Mouse (Mus musculus) adrenal gland, adult 8-10 months (tissue): Measurements from ENCODE around the gene Wfdc13. TPM values are rescaled to one million over a fixed set of nuclear protein-coding genes. Genes with fewer than 3 reads are reported as not detected.
A peak's percentile ranks its signal among the peaks of the same experiment; 100 is the strongest.

Experiments
- DNase-seq: peaks from one replicate; pipeline ENCODE4 v3.0.0; 2022
- total RNA-seq, 4 experiments: library from RNA; stranded (reverse); gene quantifications; 2 replicates each; pipeline ENCODE4 v1.2.4; 2022

The Wfdc13 gene
- total RNA-seq, result not detected

DNA sequence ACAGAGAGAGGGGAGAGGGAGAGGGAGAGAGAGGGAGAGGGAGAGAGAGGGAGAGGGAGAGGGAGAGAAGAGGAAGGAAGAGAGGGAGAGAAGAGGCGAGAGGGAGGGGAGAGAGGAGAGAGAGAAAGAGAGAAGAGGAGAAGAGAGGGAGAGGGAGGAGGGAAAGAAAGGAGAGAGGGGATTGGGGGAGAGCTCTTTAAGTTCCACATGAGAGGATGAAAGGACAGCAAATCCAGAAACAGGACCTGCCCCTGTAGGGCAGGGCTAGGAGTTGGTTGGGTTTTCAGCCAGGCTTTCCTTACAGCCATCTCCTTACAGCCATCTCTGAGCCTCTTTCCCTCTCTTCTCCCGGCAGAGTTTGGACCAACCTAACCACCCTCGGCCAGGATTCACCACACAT, at the start of gene Wfdc13:
Gene Wfdc13, plus strand, starts transcription at position 301 of the 400 bp plus-strand sequence.
- DNase-seq, result no peak

DNA sequence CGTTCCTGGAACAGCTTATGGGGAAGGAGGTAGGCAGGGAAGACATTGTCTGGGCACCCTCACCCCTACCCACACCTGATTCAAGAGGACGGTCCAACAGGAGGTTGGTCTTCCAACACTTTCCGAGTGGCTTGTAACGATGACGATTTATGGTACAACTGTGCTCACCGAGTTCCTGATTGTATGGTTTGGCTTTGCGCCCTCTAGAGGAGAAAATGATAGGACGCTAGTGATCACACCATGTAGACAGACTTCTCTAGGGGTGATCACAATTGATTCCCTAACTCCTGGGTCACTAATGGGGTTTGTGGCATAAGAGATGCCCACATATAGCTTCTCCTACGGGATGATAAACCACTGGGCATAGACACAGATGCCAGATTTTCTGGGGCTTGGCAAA, 49.6 kb upstream of the Wfdc13 start:
- DNase-seq, result no peak

DNA sequence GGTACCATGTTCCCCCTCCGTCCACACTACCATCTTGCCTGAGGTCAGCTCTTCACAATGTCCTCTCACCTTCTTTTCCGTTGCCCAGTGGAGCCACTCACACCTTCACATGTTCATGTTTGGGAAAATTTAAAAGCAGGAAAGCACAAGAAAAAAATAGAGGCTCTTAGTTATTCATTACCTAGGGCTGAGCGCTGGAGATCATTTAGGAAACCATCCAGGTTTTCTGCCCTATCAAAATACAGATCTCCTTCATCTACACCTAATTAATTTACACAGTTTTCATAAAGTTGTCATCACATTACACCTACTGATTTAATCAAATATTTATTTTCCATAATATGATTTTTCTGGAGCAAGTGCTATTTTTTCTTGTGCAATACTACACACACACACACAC, 46.2 kb upstream of the Wfdc13 start, which contains the start of gene Wfdc16:
Gene Wfdc16, minus strand, starts transcription at position 101 of the 400 bp plus-strand sequence.
- no peak for DNase-seq

DNA sequence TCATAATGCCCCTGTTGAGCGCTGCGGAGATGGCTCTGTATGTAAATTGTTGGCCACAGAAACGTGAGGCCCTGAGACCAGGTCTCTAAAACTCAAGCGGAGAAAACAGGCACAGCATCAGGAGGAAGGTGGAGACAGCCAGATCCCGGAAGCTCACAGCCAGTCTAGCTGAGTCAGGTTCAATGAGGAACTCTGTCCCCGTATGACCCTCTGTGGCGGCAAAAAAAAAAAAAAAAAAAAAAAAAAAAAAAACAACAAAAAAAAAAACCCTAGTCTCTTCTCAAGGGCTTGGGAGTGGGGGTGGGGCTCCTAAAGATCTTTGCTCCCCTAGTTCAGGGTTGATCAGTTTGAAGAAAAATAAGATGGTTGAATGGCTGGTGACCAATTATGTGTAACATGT, 43.8 kb upstream of the Wfdc13 start:
- DNase-seq, result no peak

DNA sequence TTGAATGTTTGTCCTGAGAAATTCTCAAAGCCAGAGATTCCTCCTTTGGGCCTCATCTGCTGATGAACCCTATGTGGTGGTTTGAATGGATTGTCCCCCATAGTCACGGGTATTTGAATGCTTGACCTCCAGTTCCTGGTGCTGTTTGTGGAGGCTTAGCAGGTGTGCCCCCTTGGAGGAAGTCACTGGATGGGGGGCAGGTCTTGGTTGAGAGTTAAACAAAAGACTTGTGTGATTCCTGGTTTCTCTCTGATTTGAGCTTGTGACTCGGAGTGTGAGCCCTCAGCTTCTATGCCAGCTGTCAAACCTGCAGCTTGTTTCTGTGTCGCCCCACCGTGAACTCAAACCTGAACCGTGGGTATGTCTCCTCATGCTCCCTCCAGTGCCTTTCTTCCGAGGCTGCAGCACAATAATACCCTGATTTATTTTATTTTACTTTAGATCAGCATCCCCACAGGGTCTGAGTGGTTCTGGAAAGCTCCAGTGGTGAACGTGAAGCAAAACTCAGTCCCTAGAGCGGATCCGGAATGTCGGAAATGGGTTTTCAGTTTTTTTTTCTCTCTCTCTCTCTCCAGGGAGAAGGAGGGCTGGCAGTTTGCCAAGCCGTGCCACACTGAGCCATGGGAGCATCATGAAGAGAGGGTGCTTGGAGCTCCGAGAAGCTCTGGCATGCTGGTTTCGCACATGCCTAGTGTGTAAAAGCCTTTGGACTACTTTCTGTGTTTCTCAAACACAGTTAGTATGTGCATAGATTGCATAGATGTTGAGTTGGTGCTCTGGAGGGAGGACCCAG, 42.8 kb upstream of the Wfdc13 start:
- DNase-seq, result no peak

DNA sequence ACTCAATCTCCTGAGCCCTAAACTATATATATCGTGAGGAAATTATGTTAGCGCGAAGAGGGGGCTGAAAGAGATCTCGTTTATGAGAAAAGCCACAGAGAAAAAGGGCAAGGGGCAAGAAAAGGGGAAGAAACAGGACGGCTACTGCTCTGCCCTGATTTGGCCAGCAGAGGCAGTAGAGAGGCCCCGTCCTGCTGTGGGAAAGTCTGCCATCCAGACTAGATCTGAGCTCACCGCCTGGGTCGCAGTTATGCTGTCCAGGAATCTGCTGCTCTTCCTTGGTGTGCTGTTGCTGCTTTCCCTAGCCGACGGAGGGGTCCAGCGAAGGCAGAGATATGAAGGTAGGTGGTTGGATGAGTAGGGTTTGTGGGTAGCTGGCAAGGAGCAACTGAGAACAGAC, 29.0 kb upstream of the Wfdc13 start, which contains the start of gene Wfdc10:
Gene Wfdc10, plus strand, starts transcription at position 189 of the 400 bp plus-strand sequence.
- peak; percentile 9 for DNase-seq

DNA sequence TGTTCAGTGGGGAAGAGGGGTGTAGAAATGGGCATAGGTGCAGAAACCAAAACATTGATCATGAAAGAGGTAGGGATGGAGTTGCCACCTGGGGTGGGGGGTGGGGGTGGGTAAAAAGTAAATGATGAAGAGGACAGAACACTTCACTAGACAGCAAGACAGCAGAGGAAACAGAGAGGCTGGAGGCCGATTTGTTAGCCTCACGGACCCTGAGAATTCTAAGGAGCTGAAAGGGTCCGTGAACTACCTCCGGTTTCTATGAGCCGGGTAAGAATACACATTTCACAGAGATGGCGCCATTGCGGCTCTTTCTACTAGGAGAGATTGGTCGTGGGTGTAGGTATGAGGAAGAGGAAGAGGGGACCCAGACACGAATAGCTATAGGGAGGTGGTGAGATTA, 28.4 kb upstream of the Wfdc13 start, which contains the start of gene Wfdc9:
Gene Wfdc9, minus strand, starts transcription at position 101 of the 400 bp plus-strand sequence.
- no peak for DNase-seq

DNA sequence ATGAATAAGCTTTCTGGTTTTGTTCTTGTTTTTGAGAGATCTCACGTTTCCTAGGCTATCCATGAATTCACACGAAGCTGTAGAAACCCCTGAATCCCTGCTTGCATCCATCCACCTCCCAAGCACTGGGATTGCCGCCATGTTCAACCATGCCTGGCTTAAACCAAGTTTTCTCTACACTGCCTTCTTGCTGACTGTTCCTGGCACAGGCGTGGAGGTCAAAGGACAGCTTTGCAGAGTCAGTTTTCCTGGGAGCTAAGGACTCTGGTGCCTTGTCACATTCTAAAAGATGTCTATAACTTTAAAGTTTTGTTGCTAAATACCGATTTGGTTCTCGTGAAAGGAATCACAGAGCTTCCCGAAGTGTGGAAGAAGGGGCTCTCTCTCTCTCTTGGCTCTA, 20.1 kb upstream of the Wfdc13 start:
- no peak for DNase-seq

DNA sequence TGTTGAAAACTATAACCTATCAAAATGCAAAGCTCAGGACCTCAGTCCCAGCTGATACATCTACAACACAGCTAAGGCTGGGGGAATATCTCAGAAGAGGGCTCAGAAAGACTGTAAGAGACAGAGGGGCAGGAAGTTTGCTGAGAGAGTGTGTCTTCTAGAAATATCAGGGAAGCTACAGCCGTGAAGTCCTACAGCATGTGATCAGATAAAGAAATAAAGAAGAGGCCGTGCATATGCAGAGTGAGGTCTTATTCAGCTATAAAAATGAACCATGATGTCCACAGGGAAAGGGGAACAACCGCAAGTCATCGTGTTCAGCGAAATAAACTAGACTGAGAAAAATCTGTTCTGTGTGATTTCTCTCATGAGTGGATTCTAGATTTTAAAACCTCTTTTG, 14.6 kb upstream of the Wfdc13 start:
- DNase-seq, result no peak

DNA sequence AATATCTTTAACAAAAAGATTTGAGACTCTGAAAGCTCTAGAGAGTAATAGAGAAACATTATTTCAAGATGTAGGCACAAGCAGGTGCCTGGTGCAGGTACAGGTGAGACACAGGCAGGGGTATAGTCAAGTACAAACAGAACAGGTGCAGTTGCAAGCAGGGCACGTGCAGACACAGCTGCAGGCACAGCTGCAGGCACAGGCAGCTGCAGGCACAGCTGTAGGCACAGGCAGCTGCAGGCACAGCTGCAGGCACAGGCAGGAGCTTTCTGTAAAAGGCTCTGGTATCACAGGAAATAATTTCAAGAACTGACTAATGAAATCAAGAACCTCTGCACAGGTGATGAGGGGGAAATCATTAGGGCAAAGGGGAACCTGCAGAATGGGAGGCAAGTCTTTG, 14.0 kb upstream of the Wfdc13 start:
- DNase-seq, result no peak

DNA sequence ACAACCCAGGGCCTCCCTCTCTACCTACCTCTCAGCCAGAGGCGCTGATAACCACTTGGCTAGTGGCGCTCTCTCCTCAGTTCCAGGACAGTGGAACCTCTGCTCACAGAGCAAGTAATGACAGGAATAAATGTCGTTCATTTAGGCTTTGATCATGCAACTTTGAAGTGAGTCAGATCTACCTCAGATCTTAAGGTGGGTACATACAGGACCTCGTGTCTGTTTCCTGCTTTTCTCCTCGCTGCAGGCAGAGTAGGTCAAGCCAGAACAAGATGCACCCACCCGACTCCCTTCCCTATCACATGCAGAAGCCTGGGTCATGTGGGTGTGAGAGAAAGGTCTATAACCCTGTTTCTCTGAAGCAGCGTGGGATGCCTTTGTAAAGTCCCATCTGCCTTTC, 10.9 kb upstream of the Wfdc13 start, which contains the start of gene Wfdc11:
Gene Wfdc11, minus strand, starts transcription at position 101 of the 400 bp plus-strand sequence.
- no peak for DNase-seq

DNA sequence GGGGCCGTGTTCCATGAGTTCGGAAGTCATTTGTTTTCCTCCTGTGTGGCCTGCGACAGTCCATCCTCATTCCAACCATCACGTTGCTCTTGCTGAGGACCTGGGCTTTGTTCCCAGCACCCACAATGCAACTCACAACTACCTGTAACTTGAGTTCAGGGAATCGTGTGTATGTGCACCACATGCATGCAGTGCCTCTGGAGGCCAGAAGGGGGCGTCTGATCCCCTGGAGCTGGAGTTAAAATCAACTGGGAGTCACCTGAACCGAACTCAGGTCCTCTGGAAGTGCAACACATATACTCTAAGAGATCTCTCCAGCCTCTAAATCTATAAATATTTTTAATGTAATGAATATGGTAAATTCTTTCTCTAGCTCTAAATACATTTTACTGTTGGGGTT, 8.8 kb upstream of the Wfdc13 start:
- no peak for DNase-seq

DNA sequence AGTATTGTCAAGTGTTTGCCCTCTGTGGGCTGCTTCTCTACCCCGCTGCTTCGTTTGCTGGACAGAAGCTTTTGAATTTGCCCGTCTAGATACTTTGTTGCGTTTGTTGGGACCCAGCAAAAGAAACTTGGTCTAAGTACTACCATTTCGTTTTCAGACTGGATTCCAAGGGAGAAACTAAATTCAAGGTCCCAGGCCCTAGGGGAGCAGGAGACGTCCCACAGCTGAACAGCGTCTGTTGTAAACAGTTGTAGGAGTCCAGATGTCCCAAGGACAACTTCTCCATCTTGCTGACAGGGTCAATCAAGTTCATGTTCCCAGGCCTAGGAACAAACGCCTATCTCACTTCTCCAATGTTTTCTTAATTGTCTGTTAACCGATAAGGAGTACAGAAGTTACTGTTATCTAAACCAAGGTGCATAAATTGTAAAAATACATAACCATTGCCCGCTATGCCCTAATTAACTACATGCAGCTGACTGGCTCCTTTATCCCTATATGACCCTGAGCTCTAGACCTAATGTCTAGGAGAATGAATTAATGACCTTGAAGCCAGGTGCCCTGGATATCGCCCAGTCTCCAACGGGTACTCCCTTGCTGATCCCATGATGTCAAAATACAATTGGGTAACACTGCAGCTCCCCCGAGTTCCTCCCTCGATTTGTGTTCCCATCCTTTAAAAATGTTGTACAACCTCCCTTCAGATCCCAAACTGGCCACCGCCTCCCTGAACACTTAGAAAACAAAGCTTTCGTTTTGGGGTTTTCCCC, 7.8 kb upstream of the Wfdc13 start:
- no peak for DNase-seq

DNA sequence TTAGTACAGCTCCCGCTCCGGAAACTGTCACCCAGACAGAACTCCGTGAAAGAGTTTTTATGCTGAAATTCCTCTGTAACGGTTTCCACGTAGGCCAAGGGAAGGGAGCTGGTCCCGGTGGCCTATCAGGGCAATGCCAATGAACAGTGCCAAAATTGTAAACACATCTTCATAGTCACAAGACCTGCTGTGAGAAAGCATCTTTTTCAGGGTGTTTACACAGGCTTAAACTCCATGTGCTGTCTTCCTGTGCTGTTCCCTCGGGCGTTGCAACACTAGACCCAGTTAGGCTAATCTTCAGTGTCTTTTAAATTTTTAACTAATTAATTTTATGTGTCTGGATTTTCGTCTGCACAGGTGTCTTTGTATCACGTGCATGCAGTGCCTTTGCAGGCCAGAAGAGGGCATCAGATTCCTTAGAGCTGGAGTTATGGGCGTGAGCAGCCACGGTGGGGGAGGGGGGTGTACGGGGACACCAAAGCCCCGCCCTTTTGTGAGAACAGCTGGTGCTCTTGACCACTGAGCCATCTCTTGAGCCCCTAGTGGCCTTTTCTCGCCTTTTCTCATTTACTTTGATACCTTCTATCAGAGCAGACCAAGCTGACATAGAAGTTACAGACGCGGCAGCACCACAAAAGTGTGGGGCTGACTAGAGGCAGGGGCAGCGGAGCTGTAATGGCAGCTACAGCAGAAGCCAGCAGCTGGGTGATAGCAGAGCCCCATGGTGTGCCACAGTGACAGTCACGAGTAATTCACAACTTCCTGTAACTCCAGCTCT, 5.9 kb upstream of the Wfdc13 start:
- DNase-seq, result peak; percentile 15

DNA sequence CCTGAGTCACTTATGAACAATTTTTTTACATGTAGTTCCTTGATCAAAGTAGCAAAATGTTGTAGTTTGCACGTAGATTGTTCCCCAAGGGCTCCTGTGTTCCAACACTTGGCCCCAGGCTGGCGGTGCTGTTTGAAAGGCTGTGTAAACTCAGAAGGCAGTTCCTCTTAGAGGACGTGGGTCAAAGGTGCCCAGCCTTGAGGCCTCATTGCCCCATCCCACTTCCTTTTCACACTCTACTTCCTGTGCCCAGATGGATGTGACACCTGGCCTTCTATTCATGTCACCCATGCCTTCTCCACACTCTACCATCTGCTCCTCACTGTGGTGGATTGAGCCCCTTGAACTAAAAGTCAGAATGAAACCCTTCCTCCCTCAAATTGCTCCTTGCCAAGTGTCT, 5.0 kb upstream of the Wfdc13 start:
- no peak for DNase-seq

DNA sequence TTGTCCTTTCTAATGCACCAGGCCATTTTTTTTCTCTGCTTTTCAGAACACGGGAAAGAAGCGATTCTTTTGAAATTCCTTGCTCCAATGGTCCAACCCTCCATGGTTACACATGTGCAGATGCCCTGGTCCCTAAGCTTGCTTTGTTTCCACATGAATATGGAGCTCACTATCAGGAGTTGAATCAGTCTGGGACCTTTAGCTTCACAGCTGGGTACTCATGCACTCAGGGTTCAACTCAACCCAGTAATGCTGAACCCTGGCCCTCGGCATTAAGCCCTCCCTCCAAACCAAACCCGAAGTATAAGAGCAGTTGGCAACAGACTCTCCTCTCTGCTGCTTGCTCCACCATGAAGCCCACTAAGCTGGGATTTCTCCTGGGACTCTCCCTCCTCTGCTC, 13.3 kb downstream of the Wfdc13 start, which contains the start of gene Spint4:
Gene Spint4, plus strand, starts transcription at position 301 of the 400 bp plus-strand sequence.
- no peak for DNase-seq

DNA sequence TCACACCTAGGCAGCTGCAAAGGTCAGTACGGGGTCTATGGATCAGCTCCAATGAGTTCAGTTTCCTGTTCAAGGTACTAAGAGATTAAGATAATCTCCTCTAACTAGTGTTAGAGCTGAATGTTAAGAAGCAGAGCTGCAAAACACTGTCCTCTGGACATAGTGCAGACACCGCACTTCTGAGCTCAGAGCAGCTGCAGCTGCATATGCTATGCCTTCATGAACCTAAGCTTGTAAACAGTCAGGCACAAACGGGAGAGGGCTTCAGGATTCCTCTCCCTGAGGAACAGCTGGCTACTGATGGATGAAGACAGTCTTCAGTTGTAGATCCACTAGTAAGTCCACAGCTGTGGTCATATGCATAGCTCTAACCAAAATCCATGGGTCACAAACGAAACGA, 16.1 kb downstream of the Wfdc13 start:
- DNase-seq, result no peak

DNA sequence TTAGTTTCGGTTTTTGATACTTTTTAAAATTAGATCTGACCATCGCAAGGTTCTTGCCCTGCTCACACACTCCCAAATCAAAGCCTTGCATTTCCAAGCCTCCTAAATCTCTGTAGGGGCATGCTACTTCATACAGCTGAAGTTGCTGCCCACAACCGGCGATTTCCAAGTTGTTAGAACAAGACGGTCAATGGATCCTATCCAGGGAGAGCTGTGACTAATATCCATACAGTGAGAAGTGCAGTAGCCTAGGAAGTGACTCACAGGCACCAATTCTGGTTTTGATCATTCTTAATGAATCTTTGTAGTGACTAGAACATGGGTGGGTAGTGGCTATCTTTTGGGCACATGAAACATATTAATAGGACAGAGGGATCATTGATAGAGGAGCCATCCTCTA, 16.9 kb downstream of the Wfdc13 start:
- DNase-seq, result no peak

DNA sequence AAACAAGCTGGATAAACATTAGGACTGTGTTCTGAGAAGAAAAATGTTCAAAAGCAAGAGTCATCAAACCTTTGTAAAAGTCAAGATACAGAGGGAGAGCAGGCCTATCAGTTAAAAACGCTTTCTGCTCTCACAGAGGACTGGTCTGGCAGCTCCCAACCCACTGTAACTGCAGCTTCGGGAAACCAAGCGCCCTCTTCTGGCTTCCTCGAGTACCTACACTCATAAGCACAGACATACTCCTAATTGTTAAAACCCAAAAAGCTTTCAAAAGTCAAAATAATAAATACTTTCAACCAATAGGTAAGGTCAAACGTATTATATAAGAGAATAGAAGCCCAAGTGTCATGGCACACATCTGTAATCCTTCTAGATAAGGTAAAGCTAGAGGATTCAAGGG, 19.3 kb downstream of the Wfdc13 start:
- DNase-seq, result no peak

DNA sequence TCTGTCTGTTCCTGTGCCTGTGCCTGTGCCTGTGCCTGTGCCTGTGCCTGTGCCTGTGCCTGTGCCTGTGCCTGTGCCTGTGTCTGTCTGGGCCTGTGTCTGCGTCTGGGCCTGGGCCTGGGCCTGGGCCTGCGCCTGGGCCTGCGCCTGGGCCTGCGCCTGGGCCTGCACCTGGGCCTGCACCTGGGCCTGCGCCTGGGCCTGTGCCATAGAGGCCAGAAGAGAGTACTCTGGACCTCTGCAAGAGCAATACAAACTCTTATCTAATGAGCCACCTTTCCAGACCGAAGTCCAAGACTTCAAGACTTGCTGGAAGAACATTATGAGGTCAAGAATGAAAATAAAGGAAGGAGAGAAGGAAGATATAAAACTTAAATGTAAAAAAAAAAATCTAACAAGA, 20.4 kb downstream of the Wfdc13 start:
- DNase-seq, result no peak

DNA sequence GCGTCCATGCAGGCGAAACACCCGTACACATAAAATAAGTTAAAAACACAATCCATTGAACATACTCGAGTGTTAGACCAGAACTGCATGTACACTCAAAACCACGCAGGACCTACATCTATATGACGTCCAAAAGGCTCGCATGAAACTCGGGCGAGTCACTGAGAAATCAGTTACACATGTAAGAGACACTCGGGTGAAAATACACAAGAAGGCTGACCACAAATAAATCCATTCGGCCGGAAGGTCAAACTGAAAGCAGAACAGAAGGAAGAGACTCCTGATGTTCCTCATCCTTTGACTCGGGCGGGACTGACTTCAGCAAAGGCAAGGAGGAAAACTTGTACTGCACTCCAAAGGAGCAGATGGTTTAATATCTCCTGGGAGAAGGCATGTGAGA, 21.1 kb downstream of the Wfdc13 start:
- DNase-seq, result no peak

DNA sequence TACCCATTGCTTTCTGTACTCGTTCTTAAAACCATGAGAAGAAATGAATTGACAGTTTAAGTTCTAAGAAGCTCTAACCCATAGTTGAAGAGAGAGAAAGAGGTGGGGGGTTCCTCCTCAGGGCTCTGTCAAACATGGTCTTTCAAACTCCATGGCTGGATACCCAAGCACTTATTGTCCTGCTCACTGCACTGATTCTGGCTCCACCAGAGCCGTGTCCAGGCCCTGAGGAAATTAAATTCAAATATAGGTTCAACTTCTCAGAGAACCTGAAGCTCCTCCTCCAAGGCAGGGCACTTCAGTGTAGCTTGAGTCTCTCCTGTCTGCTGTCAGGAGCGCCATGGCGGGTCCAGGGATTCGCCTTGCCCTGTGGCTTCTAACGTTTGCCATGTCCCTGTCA, 30.1 kb downstream of the Wfdc13 start, which contains the start of gene Spint5:
Gene Spint5, plus strand, starts transcription at position 301 of the 400 bp plus-strand sequence.
- no peak for DNase-seq
